Mouse (Mus musculus): ENCODE results near the gene S100a5. TPM values are rescaled to one million over a fixed set of nuclear protein-coding genes. Genes with fewer than 3 reads are reported as not detected.

Gene S100a5
- polyA plus RNA-seq, 2 experiments, result not detected

DNA sequence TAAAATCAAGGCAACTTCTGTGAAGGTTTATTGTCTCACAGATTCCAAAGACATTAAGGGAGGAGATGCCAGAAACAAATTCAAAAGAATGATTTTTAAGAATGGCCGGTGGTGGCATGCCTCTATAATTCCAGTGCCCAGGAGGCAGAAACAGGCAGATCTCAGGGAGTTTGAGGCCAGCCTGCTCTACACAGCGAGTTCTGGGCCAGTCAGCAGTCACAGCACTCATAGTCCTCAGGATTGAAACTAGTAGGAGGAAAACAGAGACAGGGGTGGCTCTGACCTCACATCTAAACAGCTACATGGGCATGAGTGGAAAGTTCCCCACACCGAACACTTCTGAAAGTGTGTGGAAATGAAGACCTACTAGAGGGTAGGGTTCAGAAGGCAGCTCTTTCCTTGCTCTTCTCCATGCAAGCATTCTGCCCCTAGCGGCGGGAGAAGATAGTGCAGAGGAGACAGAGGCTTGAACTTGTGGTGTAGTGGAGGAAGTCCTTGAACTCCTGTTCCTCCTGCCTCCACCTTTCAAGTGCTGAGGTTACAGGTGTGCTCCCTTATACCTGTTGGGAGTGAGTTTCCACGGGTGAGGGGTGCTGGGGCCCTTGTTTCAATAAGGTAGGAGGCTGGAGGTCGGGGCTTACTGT lies 31.3 kb downstream of the S100a5 start:
- Histone ChIP-seq H3K4me1 (replicated peaks; ENCODE audit: control insufficient read depth in 2 of 2, insufficient read depth in 2 of 2, low read length in 1 of 2) (no peaks in the 10 kb centered on the region), H3K9me3 (ENCODE audit: control insufficient read depth, low read length) (no peaks in the 10 kb centered on the region), H3K9ac (replicated peaks) (no peak overlapping the region), H3K27me3 (ENCODE audit: control insufficient read depth, insufficient read depth, low read length) (no peaks in the 10 kb centered on the region), H3K27ac (no peak overlapping the region), H3K4me3 (ENCODE audit: insufficient read depth in 1 of 2, low read depth in 2 of 2, low read length in 2 of 2) (no peak overlapping the region), H3K36me3 (replicated peaks; ENCODE audit: control insufficient read depth, insufficient read depth, low read depth) (no peaks in the 10 kb centered on the region), H3K4me2 (ENCODE audit: low read depth) (no peak overlapping the region)
- ATAC-seq (ENCODE audit: insufficient read depth) (no peak), DNase-seq (ENCODE audit: low read depth in 3 of 3, low spot score in 3 of 3) (no peak)
- 29% methylated on average over 7 of the region's 7 CpGs for WGBS (ENCODE audit: insufficient replicate concordance)
- TF ChIP-seq EP300 (IDR thresholded peaks at IDR 0.05; ENCODE audit: low read depth) (no peak), CTCF (IDR thresholded peaks at IDR 0.05; ENCODE audit: low read depth) (peak; percentile 89)

DNA sequence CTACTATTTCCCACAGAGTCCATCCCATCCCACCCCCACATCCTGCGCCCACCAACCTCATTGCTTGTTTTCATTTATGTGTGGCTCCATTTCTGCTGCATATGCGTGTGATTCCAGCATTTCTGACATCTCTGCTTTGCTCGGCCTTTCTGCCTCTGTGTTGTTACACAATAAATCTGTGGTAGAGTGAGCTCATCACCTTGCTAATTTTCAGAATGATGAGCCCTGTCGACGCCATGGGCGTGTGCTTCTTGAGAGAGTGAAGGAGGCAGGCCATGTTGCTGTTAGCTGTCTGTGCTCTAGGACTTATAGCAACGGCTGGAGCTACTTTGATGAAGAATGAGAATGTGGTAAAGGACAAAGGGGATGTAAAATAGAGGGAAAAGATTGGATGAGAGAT lies 32.7 kb downstream of the S100a5 start:
- no peak overlapping the region for H3K27ac ChIP-seq
- H3K4me1 ChIP-seq (replicated peaks; ENCODE audit: control insufficient read depth in 2 of 2, insufficient read depth in 2 of 2, low read length in 1 of 2), result no peaks in the 10 kb centered on the region
- H3K27me3 ChIP-seq (ENCODE audit: control insufficient read depth, insufficient read depth, low read length), result no peaks in the 10 kb centered on the region
- DNase-seq (ENCODE audit: low read depth in 3 of 3, low spot score in 3 of 3) (no peak), ATAC-seq (ENCODE audit: insufficient read depth) (no peak)
- H3K9me3 ChIP-seq (ENCODE audit: control insufficient read depth, low read length), result no peaks in the 10 kb centered on the region
- H3K36me3 ChIP-seq (replicated peaks; ENCODE audit: control insufficient read depth, insufficient read depth, low read depth), result no peaks in the 10 kb centered on the region
- no peak for TF ChIP-seq EP300 (IDR thresholded peaks at IDR 0.05; ENCODE audit: low read depth)
- no peak for TF ChIP-seq CTCF (IDR thresholded peaks at IDR 0.05; ENCODE audit: low read depth)
- no peak overlapping the region for H3K4me3 ChIP-seq (ENCODE audit: insufficient read depth in 1 of 2, low read depth in 2 of 2, low read length in 2 of 2)
- H3K9ac ChIP-seq (replicated peaks), result no peak overlapping the region
- no peak overlapping the region for H3K4me2 ChIP-seq (ENCODE audit: low read depth)
- 51% methylated on average over 7 of the region's 7 CpGs for WGBS (ENCODE audit: insufficient replicate concordance)

DNA sequence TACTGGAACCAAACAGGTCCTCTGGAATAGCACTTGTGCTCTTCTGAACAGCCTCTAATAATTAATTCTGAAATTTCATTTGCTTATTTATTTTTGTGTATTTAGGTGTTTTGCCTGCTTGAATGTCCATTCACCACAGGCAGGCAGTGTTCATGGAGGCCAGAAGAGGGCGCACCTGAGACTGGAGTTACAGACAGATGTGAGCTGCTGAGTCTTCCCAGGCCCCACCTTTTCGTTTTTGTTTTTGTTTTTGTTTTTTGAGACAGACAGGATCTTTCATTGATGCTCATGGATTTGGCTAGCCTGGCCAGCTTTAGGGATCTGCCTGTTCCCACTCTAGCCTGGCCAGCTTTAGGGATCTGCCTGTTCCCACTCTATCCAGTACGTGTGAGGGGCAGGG lies 35.9 kb downstream of the S100a5 start:
- H3K9me3 ChIP-seq (ENCODE audit: control insufficient read depth, low read length), result no peaks in the 10 kb centered on the region
- H3K4me2 ChIP-seq (ENCODE audit: low read depth), result no peak overlapping the region
- H3K4me3 ChIP-seq (ENCODE audit: insufficient read depth in 1 of 2, low read depth in 2 of 2, low read length in 2 of 2), result no peak overlapping the region
- no peaks in the 10 kb centered on the region for H3K4me1 ChIP-seq (replicated peaks; ENCODE audit: control insufficient read depth in 2 of 2, insufficient read depth in 2 of 2, low read length in 1 of 2)
- WGBS (ENCODE audit: insufficient replicate concordance), result 32% methylated on average over 3 of the region's 3 CpGs
- ATAC-seq (ENCODE audit: insufficient read depth) (no peak), DNase-seq (ENCODE audit: low read depth in 3 of 3, low spot score in 3 of 3) (no peak)
- no peaks in the 10 kb centered on the region for H3K36me3 ChIP-seq (replicated peaks; ENCODE audit: control insufficient read depth, insufficient read depth, low read depth)
- no peak for TF ChIP-seq EP300 (IDR thresholded peaks at IDR 0.05; ENCODE audit: low read depth)
- TF ChIP-seq CTCF (IDR thresholded peaks at IDR 0.05; ENCODE audit: low read depth), result peak; percentile 75
- no peaks in the 10 kb centered on the region for H3K27me3 ChIP-seq (ENCODE audit: control insufficient read depth, insufficient read depth, low read length)
- H3K27ac ChIP-seq, result no peak overlapping the region
- no peak overlapping the region for H3K9ac ChIP-seq (replicated peaks)

DNA sequence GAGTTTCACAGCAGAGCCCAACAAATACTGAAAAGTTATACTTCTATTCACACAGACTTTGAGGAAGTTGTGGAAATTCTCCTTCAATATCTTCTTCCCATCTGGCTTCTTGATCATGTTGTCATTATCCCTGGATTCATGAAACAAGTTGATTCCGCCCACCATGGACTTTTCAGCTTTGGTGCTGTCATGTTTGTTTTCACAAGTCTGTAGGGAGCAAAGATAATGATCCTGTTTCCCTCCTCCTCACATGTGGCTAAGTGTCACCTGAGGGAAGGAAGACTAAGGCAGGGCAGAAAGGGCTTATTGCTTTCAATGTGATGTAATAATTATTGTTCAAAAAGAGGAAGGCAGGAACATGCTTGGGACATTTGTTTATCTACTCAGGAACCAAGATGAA lies 39.0 kb downstream of the S100a5 start:
- no peaks in the 10 kb centered on the region for H3K27me3 ChIP-seq (ENCODE audit: control insufficient read depth, insufficient read depth, low read length)
- DNase-seq (ENCODE audit: low read depth in 3 of 3, low spot score in 3 of 3) (no peak), ATAC-seq (ENCODE audit: insufficient read depth) (no peak)
- H3K27ac ChIP-seq, result no peak overlapping the region
- H3K4me3 ChIP-seq (ENCODE audit: insufficient read depth in 1 of 2, low read depth in 2 of 2, low read length in 2 of 2), result no peak overlapping the region
- H3K9me3 ChIP-seq (ENCODE audit: control insufficient read depth, low read length), result no peaks in the 10 kb centered on the region
- no peaks in the 10 kb centered on the region for H3K4me1 ChIP-seq (replicated peaks; ENCODE audit: control insufficient read depth in 2 of 2, insufficient read depth in 2 of 2, low read length in 1 of 2)
- no peak overlapping the region for H3K4me2 ChIP-seq (ENCODE audit: low read depth)
- H3K36me3 ChIP-seq (replicated peaks; ENCODE audit: control insufficient read depth, insufficient read depth, low read depth), result no peaks in the 10 kb centered on the region
- no peak overlapping the region for H3K9ac ChIP-seq (replicated peaks)
- no peak for TF ChIP-seq EP300 (IDR thresholded peaks at IDR 0.05; ENCODE audit: low read depth)
- TF ChIP-seq CTCF (IDR thresholded peaks at IDR 0.05; ENCODE audit: low read depth), result no peak
- 38% methylated on average over 1 of the region's 1 CpGs for WGBS (ENCODE audit: insufficient replicate concordance)

DNA sequence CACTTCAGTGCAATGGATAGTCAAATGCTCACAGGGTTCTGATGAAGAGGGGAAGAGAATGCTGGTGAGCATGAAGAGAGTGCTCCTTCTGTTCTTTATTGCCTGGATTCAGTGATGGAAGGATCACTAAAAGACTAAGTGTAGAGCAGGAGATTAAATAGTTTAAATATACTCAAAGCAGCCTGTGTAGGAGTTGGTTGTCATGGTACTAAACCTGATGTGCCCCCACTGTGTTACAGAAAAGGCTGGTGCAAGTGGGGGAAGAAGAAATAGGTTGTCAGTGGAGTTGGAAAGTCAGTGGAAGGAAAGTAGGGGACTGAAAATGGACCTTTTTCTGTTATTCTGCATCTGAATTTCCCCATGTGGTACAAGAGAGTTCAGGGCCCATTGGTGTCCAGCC lies 40.7 kb downstream of the S100a5 start:
- TF ChIP-seq CTCF (IDR thresholded peaks at IDR 0.05; ENCODE audit: low read depth), result no peak
- TF ChIP-seq EP300 (IDR thresholded peaks at IDR 0.05; ENCODE audit: low read depth), result no peak
- ATAC-seq (ENCODE audit: insufficient read depth), result no peak
- Histone ChIP-seq H3K9me3 (ENCODE audit: control insufficient read depth, low read length) (no peaks in the 10 kb centered on the region), H3K4me2 (ENCODE audit: low read depth) (no peak overlapping the region), H3K27me3 (ENCODE audit: control insufficient read depth, insufficient read depth, low read length) (no peaks in the 10 kb centered on the region), H3K27ac (no peak overlapping the region), H3K4me1 (replicated peaks; ENCODE audit: control insufficient read depth in 2 of 2, insufficient read depth in 2 of 2, low read length in 1 of 2) (no peaks in the 10 kb centered on the region), H3K4me3 (ENCODE audit: insufficient read depth in 1 of 2, low read depth in 2 of 2, low read length in 2 of 2) (no peak overlapping the region), H3K9ac (replicated peaks) (no peak overlapping the region), H3K36me3 (replicated peaks; ENCODE audit: control insufficient read depth, insufficient read depth, low read depth) (no peaks in the 10 kb centered on the region)
- no peak for DNase-seq (ENCODE audit: low read depth in 3 of 3, low spot score in 3 of 3)

All from liver, embryonic 14.5 days (tissue).